Mouse (Mus musculus) bone marrow macrophage, adult 2 months (primary cell): Measurements from ENCODE around the gene Sufu.

ENCODE experiments used
- CTCF ChIP-seq: IDR thresholded peaks from 2 replicates; pipeline ENCODE4 v1.5.1; 2012; ENCODE audit warnings: low read depth, mild to moderate bottlenecking, low read length, moderate library complexity
- POLR2A ChIP-seq: IDR thresholded peaks from 2 replicates; pipeline ENCODE4 v1.6.1; 2012; ENCODE audit warnings: mild to moderate bottlenecking, low read depth, low read length, borderline replicate concordance

GRCm38 (mm10) chr19:46527632-46528528, 131.2 kb downstream of the Sufu start:
- no peak for TF ChIP-seq POLR2A
- no peak for TF ChIP-seq CTCF
